Mouse (Mus musculus) right cerebral cortex, postnatal 4 days (tissue): ENCODE measurements around the gene Rhbdf1.
A peak's percentile ranks its signal among the peaks of the same experiment; 100 is the strongest.

Experiments used
- DNase-seq: peaks from one replicate; pipeline ENCODE4 v3.0.0-alpha.2; 2022

The Rhbdf1 gene

DNA sequence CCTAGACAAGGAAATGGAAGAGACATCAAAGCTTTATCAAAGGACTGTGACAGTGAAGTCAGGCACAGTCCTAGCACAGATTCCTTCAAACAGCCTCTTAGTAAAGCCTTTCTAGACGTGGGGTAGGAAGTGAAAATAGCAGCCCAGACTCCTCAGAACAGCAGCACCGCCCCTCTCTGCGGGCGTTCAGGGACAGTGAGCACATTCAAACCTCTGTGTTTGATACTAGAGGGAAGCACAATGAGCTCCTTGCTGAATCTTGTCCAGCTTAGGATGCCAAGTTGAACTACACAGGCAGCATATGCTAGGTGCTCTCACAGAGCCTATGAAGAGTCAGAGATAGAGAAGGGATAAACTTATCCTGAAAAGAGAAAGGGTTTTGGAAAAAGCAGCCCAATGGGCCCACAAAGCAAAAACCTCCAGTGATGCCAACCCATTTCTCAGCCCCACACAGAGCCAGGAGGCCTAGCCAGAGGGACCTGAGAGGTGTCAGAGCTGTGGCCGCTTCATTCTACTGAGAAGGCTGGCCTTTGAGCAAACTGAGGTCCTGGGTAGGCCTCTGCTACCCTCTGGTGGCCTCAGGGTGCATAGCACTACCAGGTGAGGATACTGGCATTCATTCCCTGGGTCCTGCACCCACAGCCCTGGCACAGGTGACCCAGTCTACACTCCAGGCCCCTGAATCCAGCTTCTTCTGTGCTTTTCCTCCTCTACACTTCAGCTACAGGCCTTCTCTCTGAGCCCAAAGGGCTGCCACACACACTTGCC, 16.2 kb upstream of the Rhbdf1 start:
- DNase-seq = peak; percentile 60

DNA sequence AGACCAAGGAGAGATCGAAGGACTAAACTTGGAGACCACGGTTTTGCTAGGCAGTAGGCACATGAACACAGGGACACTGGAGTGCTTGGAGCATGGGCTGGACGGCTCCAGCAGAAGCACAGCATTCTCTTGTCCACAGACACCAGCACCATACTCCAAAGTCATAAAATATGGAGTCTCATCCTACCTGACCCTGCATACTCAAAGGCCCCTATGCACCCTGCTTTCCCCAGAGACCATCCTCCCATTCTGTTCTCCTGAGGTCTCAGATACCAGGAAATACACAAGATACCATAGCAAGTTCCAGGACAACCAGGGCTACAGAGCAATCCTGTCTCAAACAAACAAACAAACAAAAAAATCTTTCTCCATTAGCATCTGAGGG, 15.3 kb upstream of the Rhbdf1 start:
- no peak for DNase-seq

DNA sequence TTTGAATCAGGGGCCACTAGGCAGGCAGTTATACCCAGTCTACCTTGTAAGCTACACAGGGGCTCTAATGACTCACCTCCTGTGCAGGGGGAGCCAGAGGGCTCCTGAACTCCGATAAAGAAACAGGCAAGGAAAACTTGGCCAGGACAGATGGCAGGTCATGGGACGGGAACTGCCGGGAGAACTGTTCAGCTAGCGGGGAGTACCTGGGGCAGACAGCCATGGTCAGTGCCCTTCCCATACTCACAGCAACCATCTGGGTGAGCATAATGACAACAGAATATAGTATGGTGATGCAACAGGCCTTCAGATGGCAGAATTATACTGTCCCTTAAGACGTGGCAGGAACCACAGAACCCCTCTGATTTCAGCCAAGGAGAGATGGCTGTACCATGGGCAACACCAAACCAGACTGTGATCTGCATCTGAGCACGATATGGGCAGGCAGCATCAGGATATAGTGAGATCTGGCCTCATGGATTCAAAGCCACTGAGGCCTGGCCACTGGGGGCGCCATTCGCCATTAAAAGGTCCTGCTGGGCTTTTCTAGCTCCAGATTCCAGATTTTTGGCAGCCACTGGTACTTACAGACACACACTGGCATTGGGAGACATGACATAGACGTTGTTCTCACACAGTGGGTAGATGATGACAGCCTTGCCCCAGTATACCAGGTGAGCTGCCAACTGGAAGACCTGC, 14.8 kb upstream of the Rhbdf1 start:
- DNase-seq = peak; percentile 80

DNA sequence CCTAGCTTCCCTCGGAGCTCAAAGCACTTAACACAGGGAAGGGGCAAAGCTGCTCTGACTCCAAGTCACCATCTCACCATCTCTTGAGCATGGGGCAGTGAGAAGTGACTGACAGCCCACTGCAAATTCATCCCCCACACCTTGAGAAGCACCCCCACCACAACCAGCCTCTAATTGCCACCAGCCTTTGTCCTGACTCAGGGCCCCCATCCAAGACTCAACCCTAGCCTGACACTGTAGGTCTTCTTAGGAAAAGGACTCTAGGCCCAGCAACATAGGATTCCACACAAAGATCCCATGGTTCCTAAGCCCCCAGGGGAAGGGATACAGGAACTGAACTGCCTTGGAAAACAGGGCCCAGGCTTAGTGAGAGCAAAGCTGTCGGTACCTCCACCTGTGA, 14.0 kb upstream of the Rhbdf1 start:
- no peak for DNase-seq

DNA sequence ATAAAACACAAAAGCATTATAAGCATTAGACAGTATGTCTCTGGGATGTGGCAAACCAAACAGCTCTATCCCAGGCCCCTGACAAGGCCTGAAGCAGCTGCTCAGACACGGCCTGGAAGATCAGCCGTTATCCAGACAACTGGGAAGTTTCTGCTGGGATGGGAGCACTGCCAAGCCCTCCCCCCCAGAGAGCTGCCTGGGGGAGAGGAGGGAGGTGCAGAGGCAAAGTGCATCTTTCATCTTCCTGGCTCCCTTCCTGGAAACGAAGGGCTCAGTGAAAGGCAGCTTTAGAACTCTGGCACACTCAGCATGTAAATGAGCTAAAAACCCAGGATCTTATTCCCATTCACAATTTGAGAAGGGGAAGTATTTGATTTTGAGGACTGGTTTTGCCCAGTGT, 13.5 kb upstream of the Rhbdf1 start:
- peak; percentile 76 for DNase-seq

DNA sequence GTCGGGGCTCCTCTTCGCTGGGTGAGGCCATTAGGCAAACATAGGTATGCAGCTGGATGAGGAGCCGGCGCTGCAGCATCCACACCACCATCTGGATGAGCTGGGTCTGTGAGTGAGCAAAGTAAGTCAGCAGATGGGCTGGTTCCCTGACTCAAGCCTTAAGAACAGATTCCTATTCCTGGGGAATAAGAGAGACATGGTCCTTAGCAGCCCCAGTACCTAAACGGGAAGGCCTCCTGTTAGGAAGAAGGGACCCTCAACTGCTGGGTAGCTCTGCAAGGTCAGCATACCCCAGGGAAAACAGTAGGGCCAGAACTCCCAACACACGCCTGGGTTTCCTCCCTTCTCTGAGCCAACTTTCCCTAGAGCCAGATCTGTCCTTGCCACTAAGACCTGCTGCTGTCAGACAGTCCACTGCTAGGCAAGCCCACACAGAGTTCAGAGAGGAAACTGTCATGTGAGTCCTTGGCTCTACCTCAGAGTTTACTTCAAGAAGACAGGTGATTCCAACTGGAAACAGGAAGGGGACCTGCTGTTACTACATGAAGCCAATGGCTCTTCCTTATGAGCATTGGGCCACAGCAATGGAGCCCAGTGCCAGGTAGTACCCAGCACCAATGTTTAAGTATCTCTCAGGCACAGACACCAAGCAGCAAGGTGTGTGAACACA, 12.9 kb upstream of the Rhbdf1 start:
- no peak for DNase-seq

DNA sequence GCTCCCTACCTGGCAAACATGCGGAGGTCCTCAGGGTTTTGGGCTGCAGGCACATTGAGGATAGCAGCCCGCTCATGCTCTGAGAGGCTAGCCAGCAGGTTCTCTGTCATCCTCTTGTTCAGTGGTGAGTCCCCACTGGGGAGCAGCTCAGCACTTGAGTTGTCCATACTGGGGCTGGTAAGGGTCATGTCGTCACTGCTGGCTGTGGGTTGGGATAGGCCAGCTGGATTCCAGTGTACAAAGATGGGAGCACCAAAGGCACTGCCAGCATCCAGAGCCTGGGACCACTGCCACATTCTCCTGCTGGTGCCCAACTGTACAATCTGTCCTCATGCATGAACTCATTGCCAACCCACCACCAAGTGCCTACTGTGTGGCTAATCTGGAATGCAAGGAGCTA, 11.8 kb upstream of the Rhbdf1 start:
- DNase-seq = no peak

DNA sequence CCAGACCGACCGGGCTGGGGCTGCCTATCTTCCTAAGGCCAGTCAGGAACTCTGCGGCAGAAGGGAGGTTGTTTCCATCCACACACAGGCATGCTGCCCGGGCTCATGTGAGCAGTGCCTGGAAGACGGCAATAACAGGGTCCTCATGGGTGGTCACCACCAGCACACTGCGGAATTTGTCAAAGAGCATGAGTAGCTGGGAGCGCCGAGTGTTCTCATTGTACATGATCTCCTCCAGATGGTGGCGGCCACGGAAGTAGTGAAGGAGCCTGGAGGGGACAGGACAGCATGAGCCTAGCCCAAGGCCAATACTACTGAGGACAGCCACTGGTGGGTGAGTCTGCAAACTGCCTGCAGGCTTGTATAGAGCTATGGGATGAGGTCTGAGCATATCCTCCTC, 10.7 kb upstream of the Rhbdf1 start:
- DNase-seq = no peak

DNA sequence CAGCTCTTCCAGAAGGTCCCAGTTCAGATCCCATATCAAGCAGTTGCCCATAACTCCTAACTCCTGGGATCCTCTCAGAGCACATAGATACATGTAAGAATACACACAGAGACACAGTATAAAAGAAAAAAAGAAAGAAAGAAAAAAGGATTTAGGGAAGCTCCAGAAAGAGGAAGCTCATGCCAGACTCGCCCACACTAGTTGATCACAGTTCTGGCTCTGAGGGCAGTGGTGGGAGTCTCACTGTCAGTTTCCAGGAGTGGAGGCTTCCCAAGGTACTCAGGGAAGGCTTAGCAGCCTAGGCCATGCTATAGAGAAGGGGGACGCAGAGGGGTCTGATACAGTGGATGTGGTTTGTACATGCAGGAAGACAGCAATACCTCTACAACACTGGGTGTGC, 9.0 kb upstream of the Rhbdf1 start:
- no peak for DNase-seq

DNA sequence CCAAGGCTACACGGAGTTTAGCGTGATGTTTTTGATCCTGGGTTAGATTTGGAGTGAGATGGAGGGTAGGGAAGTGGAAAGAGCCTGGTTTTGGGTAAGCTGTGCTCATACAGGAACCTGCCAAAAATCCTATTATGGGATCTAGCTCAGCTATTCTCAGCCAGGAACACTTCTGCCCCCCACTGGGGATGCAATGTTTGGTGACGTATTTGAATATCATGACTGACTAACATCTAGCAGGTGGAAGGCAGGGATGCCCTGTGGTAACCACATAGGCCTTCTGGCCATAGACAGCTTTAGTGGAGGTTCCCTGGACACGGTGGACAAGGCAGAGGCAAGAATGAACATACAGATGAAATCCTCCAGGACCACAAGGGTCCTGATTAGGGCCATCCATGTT, 8.1 kb upstream of the Rhbdf1 start:
- peak; percentile 40 for DNase-seq

DNA sequence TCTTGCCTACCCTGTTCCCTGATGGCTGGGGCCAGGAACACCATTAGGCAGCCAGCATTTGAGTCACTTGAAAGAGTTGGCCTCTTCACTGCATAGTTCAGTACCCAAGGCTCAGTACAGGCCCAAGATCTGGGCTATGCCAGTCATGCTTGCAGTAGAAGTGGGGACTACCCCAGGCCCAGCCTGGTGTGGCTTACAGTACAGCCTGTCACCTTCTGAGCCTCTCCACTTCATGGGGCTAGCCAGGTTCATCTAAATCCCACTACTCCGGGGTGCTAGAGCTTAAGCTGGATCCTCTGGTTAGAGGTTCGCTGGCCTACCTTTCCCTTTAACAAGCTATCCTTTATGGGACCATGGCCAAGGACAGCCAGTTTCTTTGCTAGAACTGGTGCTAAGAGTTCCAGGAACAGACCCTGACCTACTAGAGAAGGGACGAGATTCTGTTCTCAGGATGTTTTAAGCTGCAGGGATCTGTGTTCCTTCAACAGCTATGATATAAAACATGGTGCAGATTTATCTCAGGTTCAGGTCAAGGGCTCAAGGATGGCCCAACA, 6.3 kb upstream of the Rhbdf1 start:
- DNase-seq = no peak

DNA sequence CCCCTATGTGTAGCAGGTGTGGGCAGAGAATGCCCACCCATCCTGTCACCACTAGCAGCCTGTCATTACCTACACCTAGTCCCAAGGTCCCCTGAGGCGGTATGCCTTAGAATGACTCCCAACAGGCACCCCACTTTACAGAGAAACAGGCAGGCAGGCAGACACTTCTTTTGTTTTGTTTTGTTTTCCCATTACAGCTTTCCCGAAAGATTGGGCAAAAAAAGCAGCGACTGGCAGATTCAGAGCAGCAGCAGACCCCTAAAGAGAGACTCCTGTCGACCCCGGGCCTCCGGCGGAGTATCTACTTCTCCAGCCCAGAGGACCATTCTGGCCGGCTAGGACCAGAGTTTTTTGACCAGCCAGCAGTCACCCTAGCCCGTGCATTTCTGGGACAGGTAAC, 5.5 kb upstream of the Rhbdf1 start:
- DNase-seq = no peak

DNA sequence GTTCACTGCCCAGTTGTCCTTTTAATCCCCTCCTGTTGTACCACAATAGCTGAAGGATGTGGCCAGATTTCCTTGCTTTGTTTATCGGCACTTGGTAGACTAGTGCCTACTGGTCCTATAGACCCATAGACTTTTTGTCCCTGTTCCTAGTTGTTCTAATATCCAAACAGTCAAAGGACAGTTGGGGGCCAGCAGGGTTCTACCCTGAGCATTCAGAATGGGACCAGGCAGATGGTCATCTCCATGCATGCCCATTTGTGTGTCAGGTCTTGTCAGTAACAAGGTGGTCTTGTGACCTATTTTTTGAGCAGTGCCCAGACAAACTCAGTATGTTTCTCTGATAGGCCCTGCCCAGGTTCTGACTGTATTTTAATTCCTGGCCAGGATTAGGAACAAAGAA, 4.9 kb upstream of the Rhbdf1 start:
- DNase-seq = no peak

DNA sequence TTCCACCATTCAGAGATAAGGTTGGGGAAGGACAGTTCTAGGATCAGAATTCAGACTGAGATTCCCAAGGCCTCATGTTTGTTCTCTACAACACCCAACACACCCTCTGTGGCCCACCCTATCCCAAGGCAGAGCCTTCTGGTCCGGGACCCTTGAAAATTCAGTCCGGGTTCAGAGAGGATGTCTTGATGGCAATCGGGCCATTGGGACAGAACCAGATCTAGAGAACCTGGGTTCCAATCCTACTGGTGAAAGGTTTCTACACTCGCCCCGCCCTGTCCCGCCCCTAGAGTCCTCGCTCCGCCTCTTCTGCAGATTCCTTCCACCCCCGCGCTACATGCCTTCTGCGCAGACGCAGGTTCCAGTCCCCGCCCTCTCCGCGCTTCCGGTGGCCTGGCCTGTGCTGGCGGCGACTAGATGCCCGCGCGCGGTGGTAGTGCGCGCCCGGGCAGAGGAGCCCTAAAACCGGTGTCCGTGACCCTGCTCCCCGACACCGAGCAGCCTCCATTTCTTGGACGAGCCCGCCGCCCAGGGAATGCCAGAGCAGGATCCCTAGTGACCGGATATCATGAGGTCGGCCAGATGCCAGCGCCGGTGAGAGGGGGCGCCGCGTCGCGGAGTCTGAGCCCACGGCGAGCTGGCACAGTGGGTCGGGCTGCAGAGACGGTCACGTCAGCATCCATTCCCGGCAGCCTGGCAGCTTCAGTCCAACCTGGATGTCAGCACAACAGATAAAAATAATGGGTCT, 4.2 kb upstream of the Rhbdf1 start, which contains the start of gene Mpg:
TSS of gene Mpg (plus strand) at position 382 of the 748 bp plus-strand sequence.
- peak; percentile 84 for DNase-seq

DNA sequence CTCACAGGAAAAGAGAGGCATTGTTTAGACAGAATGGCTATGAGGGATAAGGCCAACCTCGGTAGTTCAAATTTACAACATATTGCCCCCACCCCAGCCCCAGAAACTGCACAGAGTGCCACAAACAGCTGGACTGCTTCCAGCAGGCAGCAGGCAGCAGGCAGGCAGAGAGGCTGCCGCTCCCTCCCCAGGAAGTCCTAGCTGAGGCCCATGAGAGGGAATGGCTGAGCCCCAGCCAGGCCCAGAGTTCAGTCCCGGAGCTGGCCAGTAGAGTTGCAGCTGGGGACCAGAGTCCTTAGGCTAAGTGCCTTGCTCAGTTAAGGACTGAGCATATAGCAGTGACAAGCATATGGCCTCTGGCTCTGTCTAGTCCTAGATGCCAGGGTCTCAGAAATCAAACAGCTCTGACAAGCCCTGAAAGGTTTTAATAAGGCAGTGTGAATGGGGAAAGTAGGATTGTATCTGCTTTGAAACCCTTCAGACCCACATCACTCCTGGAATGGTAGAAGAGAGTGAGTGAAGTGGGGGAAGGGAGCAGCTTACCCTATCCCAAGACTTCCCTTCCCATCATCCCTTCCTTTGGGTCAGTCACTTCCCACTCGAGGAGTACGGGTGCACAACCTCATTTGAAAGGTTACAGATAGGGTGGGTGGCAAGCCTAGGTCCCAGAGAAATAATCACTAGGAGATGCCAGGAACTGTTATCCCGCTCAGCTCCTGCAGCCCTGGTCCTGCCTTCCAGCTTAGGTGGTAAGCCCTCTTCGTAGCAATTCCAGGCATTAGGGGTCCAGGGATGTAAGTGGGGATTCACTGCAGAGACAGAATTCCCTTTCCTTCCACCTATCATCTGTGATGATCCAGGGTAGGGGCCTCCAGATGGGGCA, 3.4 kb upstream of the Rhbdf1 start:
- no peak for DNase-seq

DNA sequence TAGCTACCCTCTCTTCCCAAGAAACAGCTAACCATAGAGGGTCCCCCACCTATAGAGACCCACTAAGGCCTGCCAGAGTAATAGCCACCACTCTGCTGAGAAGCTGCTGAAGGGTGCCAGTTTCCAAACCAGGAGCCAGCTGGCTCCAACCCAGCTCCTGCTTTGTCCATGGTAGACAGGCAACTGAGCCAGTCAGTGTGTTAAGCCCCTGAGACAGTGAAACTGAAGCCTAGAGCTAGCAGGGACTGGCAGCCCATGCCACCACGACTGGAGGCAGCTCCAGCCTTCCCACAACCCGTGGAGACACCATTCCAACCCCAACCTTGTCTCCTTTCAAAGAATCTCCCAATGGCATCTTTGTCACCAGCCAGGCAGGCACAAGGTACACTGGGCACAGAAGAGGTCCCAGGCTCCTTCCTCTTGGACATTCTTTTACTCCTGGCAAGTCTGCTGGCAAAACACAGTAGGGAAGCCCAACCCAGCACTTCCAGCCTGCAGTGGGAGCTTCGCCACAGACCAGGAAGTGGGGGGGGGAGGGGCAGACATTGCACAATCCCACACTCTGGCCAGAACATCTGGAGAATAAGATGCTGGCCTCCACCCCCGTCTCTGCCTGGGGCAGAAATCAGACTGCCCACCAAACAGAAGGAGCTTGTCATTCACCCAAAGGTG, 2.5 kb upstream of the Rhbdf1 start:
- DNase-seq = peak; percentile 58

DNA sequence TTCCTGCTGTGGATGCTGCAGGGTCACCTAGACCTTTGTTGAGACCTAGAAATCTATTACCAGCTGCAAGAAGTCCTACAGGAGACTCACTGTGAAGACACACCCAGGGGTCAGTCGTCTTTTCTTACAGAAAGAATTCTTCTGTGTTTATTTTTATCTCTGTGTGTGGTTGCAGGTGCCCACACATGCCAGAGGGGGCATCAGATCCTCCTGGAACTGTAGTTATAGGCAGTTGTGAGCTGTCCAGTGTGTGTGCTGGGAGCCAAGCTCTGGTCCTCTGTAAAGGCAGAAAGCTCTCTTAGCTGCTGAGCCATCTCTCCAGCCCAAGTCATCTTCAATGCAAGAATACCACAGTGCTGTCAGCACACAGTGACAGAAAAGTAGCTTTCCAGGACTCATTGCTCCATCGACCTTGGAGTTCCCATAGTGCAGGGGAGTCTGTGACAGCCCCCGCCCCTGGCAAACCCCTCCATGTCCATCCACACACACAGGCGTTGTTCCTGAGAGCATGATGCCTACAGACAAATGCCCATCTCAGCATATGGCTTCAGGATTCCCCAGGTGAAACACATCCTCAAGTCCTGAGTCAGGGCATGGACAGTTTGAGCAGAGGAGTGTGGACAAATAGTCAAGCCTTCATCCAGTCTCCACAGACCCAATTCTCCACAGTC, 1.3 kb upstream of the Rhbdf1 start:
- DNase-seq = no peak

DNA sequence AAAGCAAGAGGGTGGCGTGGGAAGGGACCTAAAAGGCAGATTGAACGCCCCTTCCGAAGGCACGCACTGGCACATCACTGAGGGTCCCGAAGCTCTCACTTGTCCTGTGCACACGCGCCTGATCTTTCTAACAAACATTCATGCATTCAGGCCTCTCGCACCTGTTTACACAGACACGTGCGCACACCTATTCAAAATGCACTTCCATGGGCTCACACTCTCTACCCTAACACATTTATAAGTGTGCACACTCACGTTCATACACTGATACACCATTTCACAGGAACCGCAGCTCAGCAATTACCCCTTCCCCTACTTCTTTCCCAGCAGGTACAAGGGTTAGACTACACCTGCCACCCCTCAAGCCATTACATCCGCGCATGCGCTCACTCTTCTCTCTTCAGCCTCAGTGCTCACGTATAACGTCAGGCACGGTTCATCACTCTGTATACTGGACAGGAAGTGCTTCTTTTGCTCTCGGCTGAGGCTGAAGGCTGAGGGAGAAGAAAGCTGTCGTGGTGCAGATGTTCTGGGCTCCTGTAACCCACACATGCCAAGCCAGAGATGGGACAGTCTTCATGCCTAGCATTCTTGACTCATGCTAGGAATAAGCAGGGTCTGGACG, 582 bp upstream of the Rhbdf1 start:
- DNase-seq = no peak

DNA sequence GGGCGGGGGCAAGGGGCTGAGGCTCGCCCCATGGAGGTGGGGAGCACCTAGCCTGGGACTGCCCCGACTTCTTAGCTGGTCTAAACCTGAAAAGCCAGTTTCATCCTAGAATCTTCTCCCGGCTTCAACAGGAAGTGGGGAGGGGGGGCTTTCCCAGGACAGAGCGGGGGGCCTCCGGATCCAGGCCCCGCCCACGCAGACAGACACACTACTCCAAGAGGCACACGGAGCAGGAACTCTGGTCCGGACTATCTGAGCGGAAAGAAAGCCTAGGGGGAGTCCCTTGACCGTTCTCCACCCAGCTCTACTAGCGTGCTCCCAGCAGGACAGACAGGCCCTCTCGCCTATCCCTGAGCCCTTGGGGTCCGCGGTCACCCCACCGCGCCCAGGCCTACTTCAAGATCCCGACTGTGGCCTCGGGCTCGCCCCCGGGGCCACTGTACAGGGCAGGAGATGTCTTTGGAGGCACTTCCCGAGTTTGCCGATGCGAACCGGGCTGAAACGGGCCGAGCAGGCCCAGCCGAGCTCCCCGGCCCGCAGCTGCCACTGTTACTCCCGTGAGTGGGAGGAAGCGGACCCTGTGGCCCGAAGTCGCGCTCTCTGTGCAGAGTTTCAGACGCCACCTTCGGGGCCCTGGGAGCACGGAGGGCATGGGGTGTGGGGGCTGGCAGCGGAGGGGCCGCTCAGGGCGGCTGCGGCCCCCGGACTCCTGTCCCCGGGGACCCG, 712 bp downstream of the Rhbdf1 start:
- peak; percentile 46 for DNase-seq
